Mouse (Mus musculus): ENCODE measurements around the gene Rps6ka4. TPM values are rescaled to one million over a fixed set of nuclear protein-coding genes. Genes with fewer than 3 reads are reported as not detected.

Gene Rps6ka4
- polyA plus RNA-seq, 1 experiment from 2014 or later, result 14.6 TPM

GRCm38 (mm10) chr19:6820538-6821195 lies 19.8 kb downstream of the Rps6ka4 start:
- Histone ChIP-seq H3K36me3 (ENCODE audit: control insufficient read depth, insufficient read depth, low read length) (no peaks in the 10 kb centered on the region), H3K27ac (ENCODE audit: low read length) (no peak overlapping the region), H3K4me3 (ENCODE audit: low read depth, low read length) (no peak overlapping the region), H3K27me3 (ENCODE audit: control insufficient read depth, insufficient read depth, low read depth, low read length) (no peaks in the 10 kb centered on the region), H3K4me1 (ENCODE audit: control insufficient read depth, insufficient read depth, low read length) (no peaks in the 10 kb centered on the region), H3K4me2 (ENCODE audit: low read length) (no peak overlapping the region), H3K9ac (ENCODE audit: low read depth, low read length) (no peak overlapping the region), H3K9me3 (replicated peaks; ENCODE audit: control insufficient read depth, low read length, poor library complexity, severe bottlenecking) (no peaks in the 10 kb centered on the region; the same call in 1 of the 2 replicates)
- ATAC-seq, result no peak
- WGBS, result 83% methylated on average over 13 of the region's 13 CpGs

GRCm38 (mm10) chr19:6819143-6819827 lies 21.2 kb downstream of the Rps6ka4 start:
- Histone ChIP-seq H3K9me3 (replicated peaks; ENCODE audit: control insufficient read depth, low read length, poor library complexity, severe bottlenecking) (no peaks in the 10 kb centered on the region; the same call in 1 of the 2 replicates), H3K36me3 (ENCODE audit: control insufficient read depth, insufficient read depth, low read length) (no peaks in the 10 kb centered on the region), H3K4me3 (ENCODE audit: low read depth, low read length) (no peak overlapping the region), H3K27me3 (ENCODE audit: control insufficient read depth, insufficient read depth, low read depth, low read length) (no peaks in the 10 kb centered on the region), H3K27ac (ENCODE audit: low read length) (no peak overlapping the region), H3K4me2 (ENCODE audit: low read length) (no peak overlapping the region), H3K9ac (ENCODE audit: low read depth, low read length) (no peak overlapping the region), H3K4me1 (ENCODE audit: control insufficient read depth, insufficient read depth, low read length) (no peaks in the 10 kb centered on the region)
- 38% methylated on average over 10 of the region's 10 CpGs for WGBS
- ATAC-seq, result no peak

GRCm38 (mm10) chr19:6814958-6815357 lies 25.5 kb downstream of the Rps6ka4 start:
- no peak overlapping the region for H3K4me2 ChIP-seq (ENCODE audit: low read length)
- 88% methylated on average over 3 of the region's 3 CpGs for WGBS
- H3K27me3 ChIP-seq (ENCODE audit: control insufficient read depth, insufficient read depth, low read depth, low read length), result no peaks in the 10 kb centered on the region
- H3K9me3 ChIP-seq (replicated peaks; ENCODE audit: control insufficient read depth, low read length, poor library complexity, severe bottlenecking), result no peaks in the 10 kb centered on the region
- no peak overlapping the region for H3K27ac ChIP-seq (ENCODE audit: low read length)
- H3K9ac ChIP-seq (ENCODE audit: low read depth, low read length), result no peak overlapping the region
- no peak for ATAC-seq
- H3K36me3 ChIP-seq (ENCODE audit: control insufficient read depth, insufficient read depth, low read length), result no peaks in the 10 kb centered on the region
- H3K4me3 ChIP-seq (ENCODE audit: low read depth, low read length), result no peak overlapping the region
- H3K4me1 ChIP-seq (ENCODE audit: control insufficient read depth, insufficient read depth, low read length), result no peaks in the 10 kb centered on the region

- 67% methylated on average over 4 of the region's 4 CpGs for WGBS
- Histone ChIP-seq H3K9ac (ENCODE audit: low read depth, low read length) (peak overlapping the region; percentile 14; the same call in 1 of the 2 replicates), H3K4me3 (ENCODE audit: low read depth, low read length) (no peak overlapping the region), H3K4me2 (ENCODE audit: low read length) (no peak overlapping the region), H3K27me3 (ENCODE audit: control insufficient read depth, insufficient read depth, low read depth, low read length) (no peaks in the 10 kb centered on the region), H3K9me3 (replicated peaks; ENCODE audit: control insufficient read depth, low read length, poor library complexity, severe bottlenecking) (no peaks in the 10 kb centered on the region), H3K4me1 (ENCODE audit: control insufficient read depth, insufficient read depth, low read length) (no peaks in the 10 kb centered on the region), H3K27ac (ENCODE audit: low read length) (no peak overlapping the region), H3K36me3 (ENCODE audit: control insufficient read depth, insufficient read depth, low read length) (no peaks in the 10 kb centered on the region)
- ATAC-seq, result no peak
These were observed 26.1 kb downstream of the Rps6ka4 start for GRCm38 (mm10) chr19:6814366-6814765.

Small RNA genes within 50 kb of the gene (microRNA-seq; reads per million reads assigned to microRNA genes)
- gene Mir5046, result not detected

Other genes starting within 250 kb of the Rps6ka4 start
- gene Ccdc88b, start 17.6 kb upstream of the Rps6ka4 start, polyA plus RNA-seq (2015; fragmentation: Nextera tagmentation; extraction: Ambion mirVana), result 0.27 and 0.55 TPM in 2 replicates
- gene Trmt112, start 69.1 kb upstream of the Rps6ka4 start, polyA plus RNA-seq (2015; fragmentation: Nextera tagmentation; extraction: Ambion mirVana), result 95.3 and 107 TPM in 2 replicates
- gene Prdx5, start 69.5 kb upstream of the Rps6ka4 start, polyA plus RNA-seq (2015; fragmentation: Nextera tagmentation; extraction: Ambion mirVana), result 353 and 382 TPM in 2 replicates
- 13.2 and 13.4 TPM in 2 replicates for gene Esrra, start 81.2 kb upstream of the Rps6ka4 start, polyA plus RNA-seq (2015; fragmentation: Nextera tagmentation; extraction: Ambion mirVana)
- gene Catsperz, start 84.7 kb upstream of the Rps6ka4 start, polyA plus RNA-seq (2015; fragmentation: Nextera tagmentation; extraction: Ambion mirVana), result 0.85 and 1.9 TPM in 2 replicates
- gene Kcnk4, start 93.9 kb upstream of the Rps6ka4 start, polyA plus RNA-seq (2015; fragmentation: Nextera tagmentation; extraction: Ambion mirVana), result 7.7 and 11.7 TPM in 2 replicates
- 84.7 and 92.5 TPM in 2 replicates for gene Bad, start 101.2 kb upstream of the Rps6ka4 start, polyA plus RNA-seq (2015; fragmentation: Nextera tagmentation; extraction: Ambion mirVana)
- 68.8 and 69.7 TPM in 2 replicates for gene Gpr137, start 101.8 kb upstream of the Rps6ka4 start, polyA plus RNA-seq (2015; fragmentation: Nextera tagmentation; extraction: Ambion mirVana)
- 111 and 136 TPM in 2 replicates for gene Ppp1r14b, start 134.3 kb upstream of the Rps6ka4 start, polyA plus RNA-seq (2015; fragmentation: Nextera tagmentation; extraction: Ambion mirVana)
- 9.7 and 10.7 TPM in 2 replicates for gene Plcb3, start 135.8 kb upstream of the Rps6ka4 start, polyA plus RNA-seq (2015; fragmentation: Nextera tagmentation; extraction: Ambion mirVana)
- gene Fkbp2, start 139.9 kb upstream of the Rps6ka4 start, polyA plus RNA-seq (2015; fragmentation: Nextera tagmentation; extraction: Ambion mirVana), result 114 and 129 TPM in 2 replicates
- gene Vegfb, start 147.0 kb upstream of the Rps6ka4 start, polyA plus RNA-seq (2015; fragmentation: Nextera tagmentation; extraction: Ambion mirVana), result 41.9 and 57.8 TPM in 2 replicates
- 21.6 and 22.9 TPM in 2 replicates for gene Dnajc4, start 151.9 kb upstream of the Rps6ka4 start, polyA plus RNA-seq (2015; fragmentation: Nextera tagmentation; extraction: Ambion mirVana)
- gene Nudt22, start 155.5 kb upstream of the Rps6ka4 start, polyA plus RNA-seq (2015; fragmentation: Nextera tagmentation; extraction: Ambion mirVana), result 19.4 and 19.6 TPM in 2 replicates
- gene Trpt1, start 155.5 kb upstream of the Rps6ka4 start, polyA plus RNA-seq (2015; fragmentation: Nextera tagmentation; extraction: Ambion mirVana), result 17.2 and 17.3 TPM in 2 replicates
- gene Fermt3, start 178.8 kb upstream of the Rps6ka4 start, polyA plus RNA-seq (2015; fragmentation: Nextera tagmentation; extraction: Ambion mirVana), result 3.0 and 3.5 TPM in 2 replicates
- gene Stip1, start 199.3 kb upstream of the Rps6ka4 start, polyA plus RNA-seq (2015; fragmentation: Nextera tagmentation; extraction: Ambion mirVana), result 204 and 211 TPM in 2 replicates
- 4.4 and 5.9 TPM in 2 replicates for gene Macrod1, start 216.2 kb upstream of the Rps6ka4 start, polyA plus RNA-seq (2015; fragmentation: Nextera tagmentation; extraction: Ambion mirVana)